Comparison of ENCODE assay signal across 10 mouse cellular contexts in the genomic region with DNA sequence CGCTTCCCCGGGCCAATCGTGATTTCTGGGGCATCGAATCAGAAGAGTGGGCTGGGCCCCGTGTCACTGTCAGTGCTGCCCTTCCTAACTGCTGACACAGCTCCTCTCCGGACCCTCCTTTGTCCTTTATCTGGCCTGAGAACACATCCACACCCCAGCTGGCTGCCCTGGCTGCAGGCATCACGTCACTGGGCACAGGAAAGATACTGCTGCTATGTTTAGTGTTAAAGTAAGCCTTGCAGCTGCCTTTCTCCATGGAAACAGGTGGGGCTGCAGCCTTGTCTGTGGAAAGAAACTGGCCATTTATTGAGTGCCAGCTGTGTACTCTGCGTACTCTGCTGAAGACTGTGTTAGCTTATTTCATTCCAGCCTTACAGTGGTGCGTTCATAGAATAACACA.
A peak's percentile ranks its signal among the peaks of the same experiment; 100 is the strongest.
DNase-seq lines count a peak whose midpoint lies in the region; ATAC-seq and TF ChIP-seq lines count a peak whose summit lies in the region.
"Had no signal": no experiment of that assay in that cellular context is flagged by ENCODE, and none has a peak within 500 bp of the region (broad histone marks: within the 10 kb centered on the region; RNA-seq: fewer than 3 reads in every experiment).

No protein-coding gene starts in this region.

- no peak overlapping the region for H3K4me3 ChIP-seq in gastrocnemius, adult 2 months
- no peak overlapping the region for H3K4me3 ChIP-seq in heart, embryonic 14.5 days (ENCODE audit: control insufficient read depth in 1 of 2, insufficient read depth in 1 of 2, low read depth in 1 of 2, low read length in 2 of 2)
- H3K4me3 ChIP-seq: embryonic facial prominence, embryonic 12.5 days; kidney, embryonic 15.5 days had no signal

- no peaks in the 10 kb centered on the region for H3K27me3 ChIP-seq in heart, embryonic 14.5 days (ENCODE audit: control insufficient read depth, insufficient read depth, low read length)
- H3K27me3 ChIP-seq: embryonic facial prominence, embryonic 12.5 days; kidney, embryonic 15.5 days had no signal

- peak; percentile 57 for ATAC-seq in heart, embryonic 14.5 days (ENCODE audit: insufficient number of reproducible peaks, insufficient read depth, low FRiP score, low read depth)
- ATAC-seq in inflammation-experienced regulatory T-cells, adult 6 months: no peak
- no peak for ATAC-seq in activated CD4-positive, CD25-positive, alpha-beta regulatory T cell, adult 4 months

- intact Hi-C loops in gastrocnemius, adult 2 months (cut with DNase I): no loop called here

- TF ChIP-seq CTCF in gastrocnemius, adult 2 months (IDR thresholded peaks at IDR 0.05): no peak
- no peak for TF ChIP-seq CTCF in brain, embryonic 14.5 days (IDR thresholded peaks at IDR 0.05; ENCODE audit: borderline replicate concordance, extremely low read depth, insufficient read depth, insufficient read length)

- H3K4me1 ChIP-seq in heart, embryonic 14.5 days (ENCODE audit: control insufficient read depth in 2 of 2, insufficient read depth in 2 of 2, low read length in 2 of 2): peaks cover 4 to 10% of the 10 kb centered on the region in 2 experiments

- H3K9ac ChIP-seq in heart, embryonic 14.5 days (ENCODE audit: low read length): no peak overlapping the region
- H3K9ac ChIP-seq: embryonic facial prominence, embryonic 12.5 days; kidney, embryonic 15.5 days had no signal

- peak; percentile 43 for DNase-seq in gastrocnemius, adult 2 months
- DNase-seq in gastrocnemius, adult 8-10 months (ENCODE audit: low spot score in 2 of 2): no peak
- DNase-seq in brain, embryonic 14.5 days (ENCODE audit: low read depth): peak; percentile 47
- DNase-seq in lung, postnatal 25 days (ENCODE audit: low spot score): peak; percentile 16
- DNase-seq in spleen, postnatal 36 days (ENCODE audit: low spot score in 2 of 2): no peak

- no peaks in the 10 kb centered on the region for H3K36me3 ChIP-seq in heart, embryonic 14.5 days (ENCODE audit: control insufficient read depth, insufficient read depth, low read length)
- H3K36me3 ChIP-seq: embryonic facial prominence, embryonic 12.5 days; kidney, embryonic 15.5 days had no signal

- 13% methylated on average over 9 of the region's 9 CpGs for WGBS in heart, embryonic 14.5 days

- H3K4me2 ChIP-seq in heart, embryonic 14.5 days (ENCODE audit: low read length): 0 out of 2 replicates have a peak overlapping the region, but pooled peaks have one; percentile 20
- H3K4me2 ChIP-seq: embryonic facial prominence, embryonic 12.5 days; kidney, embryonic 15.5 days had no signal

- TF ChIP-seq POLR2A in brain, embryonic 14.5 days (IDR thresholded peaks at IDR 0.05; ENCODE audit: borderline replicate concordance, extremely low read depth, insufficient read depth, insufficient read length, poor library complexity, severe bottlenecking): no peak

- H3K9me3 ChIP-seq in heart, embryonic 14.5 days (ENCODE audit: control insufficient read depth, low read length): no peaks in the 10 kb centered on the region
- H3K9me3 ChIP-seq: embryonic facial prominence, embryonic 12.5 days; kidney, embryonic 15.5 days had no signal

- H3K27ac ChIP-seq in gastrocnemius, adult 2 months: no peak overlapping the region
- H3K27ac ChIP-seq in heart, embryonic 14.5 days (replicated peaks in 1 of 2; ENCODE audit: control insufficient read depth in 1 of 2, insufficient read depth in 1 of 2, low read depth in 2 of 2, low read length in 2 of 2): no peak overlapping the region
- H3K27ac ChIP-seq: embryonic facial prominence, embryonic 12.5 days; kidney, embryonic 15.5 days had no signal

Comparison
In these comparisons a context has a peak if more than half of its experiments do, and no peak if none do; other contexts are left out.
1. DNase-seq: peak in gastrocnemius, adult 2 months (single experiment), brain, embryonic 14.5 days (single experiment) and lung, postnatal 25 days (single experiment); none in gastrocnemius, adult 8-10 months (0 of 2) and spleen, postnatal 36 days (0 of 2).